Mouse (Mus musculus): ENCODE measurements at regions not wholly inside any gene's neighbourhood (a gene's known extent, or its start where the extent isn't known, plus 50 kb on each side); places are given as distances from the start of the nearest gene placed in this dataset.

DNA sequence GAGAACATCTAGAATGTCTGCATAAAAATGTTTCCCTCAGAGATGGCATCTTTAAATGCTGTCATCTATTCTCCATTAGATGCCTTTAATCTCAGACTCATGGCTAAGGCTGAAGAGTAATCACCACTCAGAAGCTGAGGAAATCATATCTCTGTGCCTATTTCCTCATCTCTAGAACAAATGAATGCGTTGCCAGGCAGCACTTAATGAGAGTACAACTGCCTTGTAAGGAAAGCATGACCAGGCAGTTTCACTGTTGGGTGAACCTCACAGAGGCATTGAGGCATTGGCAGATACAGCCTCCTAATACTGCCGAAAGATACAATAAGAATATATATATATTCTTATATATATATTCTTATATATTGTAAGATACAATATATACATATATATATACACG lies 137.3 kb downstream of the Samd5 start:
- no peak for ATAC-seq (ENCODE audit: insufficient read depth, low FRiP score, low TSS enrichment)

GRCm38 (mm10) chr10:9534552-9534951 lies 140.5 kb downstream of the Samd5 start:
- 85% methylated on average over 8 of the region's 8 CpGs for WGBS
- no peak overlapping the region for H3K4me3 ChIP-seq (ENCODE audit: low read depth, low read length)
- H3K27me3 ChIP-seq (ENCODE audit: control insufficient read depth, insufficient read depth, low read length), result no peaks in the 10 kb centered on the region
- H3K27ac ChIP-seq (ENCODE audit: low read depth, low read length), result no peak overlapping the region
- ATAC-seq (ENCODE audit: insufficient read depth, low FRiP score, low TSS enrichment) (no peak), DNase-seq (ENCODE audit: low spot score) (no peak)
- no peaks in the 10 kb centered on the region for H3K9me3 ChIP-seq (ENCODE audit: control insufficient read depth, low read length)
- H3K9ac ChIP-seq (ENCODE audit: low read length), result no peak overlapping the region
- no peak overlapping the region for H3K4me2 ChIP-seq (ENCODE audit: low read depth)
- H3K4me1 ChIP-seq (ENCODE audit: control insufficient read depth, insufficient read depth, low read length), result no peaks in the 10 kb centered on the region
- H3K36me3 ChIP-seq (ENCODE audit: control insufficient read depth, insufficient read depth, low read length), result no peaks in the 10 kb centered on the region

More for the DNA sequence above, 137.3 kb downstream of the Samd5 start:
- H3K27me3 ChIP-seq (ENCODE audit: control insufficient read depth, insufficient read depth, low read length), result no peaks in the 10 kb centered on the region
- 89% methylated on average over 3 of the region's 3 CpGs for WGBS
- no peaks in the 10 kb centered on the region for H3K36me3 ChIP-seq (ENCODE audit: control insufficient read depth, insufficient read depth, low read length)
- no peak overlapping the region for H3K27ac ChIP-seq (ENCODE audit: low read depth, low read length)
- H3K4me1 ChIP-seq (ENCODE audit: control insufficient read depth, insufficient read depth, low read length), result no peaks in the 10 kb centered on the region
- no peak overlapping the region for H3K4me3 ChIP-seq (ENCODE audit: low read depth, low read length)
- no peak for DNase-seq (ENCODE audit: low spot score)
- H3K9ac ChIP-seq (ENCODE audit: low read length), result no peak overlapping the region
- H3K9me3 ChIP-seq (ENCODE audit: control insufficient read depth, low read length), result no peaks in the 10 kb centered on the region
- H3K4me2 ChIP-seq (ENCODE audit: low read depth), result no peak overlapping the region

DNA sequence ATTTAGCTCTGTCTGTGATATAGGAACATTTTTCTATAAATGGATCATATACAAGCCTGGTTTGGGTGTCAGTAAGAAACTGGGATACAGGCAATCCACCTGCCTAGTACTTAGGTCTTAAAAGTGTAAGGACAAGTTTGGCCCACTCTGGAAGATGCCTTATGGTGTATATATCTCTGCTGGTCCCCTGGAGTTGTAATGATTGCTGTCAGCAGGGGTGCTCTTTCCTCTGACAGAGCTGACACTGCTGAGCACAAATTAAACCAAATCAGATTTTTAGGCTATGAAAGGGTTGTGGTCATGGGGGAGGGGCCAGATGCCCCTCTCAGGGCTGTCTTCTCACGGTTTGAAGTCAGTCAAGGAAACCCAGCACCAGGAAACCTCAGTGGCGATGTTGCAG lies 141.7 kb downstream of the Samd5 start:
- no peaks in the 10 kb centered on the region for H3K36me3 ChIP-seq (ENCODE audit: control insufficient read depth, insufficient read depth, low read length)
- whole genome bisulfite sequencing, result 29% methylated on average over 2 of the region's 2 CpGs
- H3K9ac ChIP-seq (ENCODE audit: low read length), result no peak overlapping the region
- no peaks in the 10 kb centered on the region for H3K9me3 ChIP-seq (ENCODE audit: control insufficient read depth, low read length)
- no peak overlapping the region for H3K27ac ChIP-seq (ENCODE audit: low read depth, low read length)
- H3K4me2 ChIP-seq (ENCODE audit: low read depth), result no peak overlapping the region
- H3K27me3 ChIP-seq (ENCODE audit: control insufficient read depth, insufficient read depth, low read length), result no peaks in the 10 kb centered on the region
- no peak for DNase-seq (ENCODE audit: low spot score)
- no peak overlapping the region for H3K4me3 ChIP-seq (ENCODE audit: low read depth, low read length)
- ATAC-seq (ENCODE audit: insufficient read depth, low FRiP score, low TSS enrichment), result no peak
- no peaks in the 10 kb centered on the region for H3K4me1 ChIP-seq (ENCODE audit: control insufficient read depth, insufficient read depth, low read length)

- no peaks in the 10 kb centered on the region for H3K27me3 ChIP-seq (ENCODE audit: control insufficient read depth, insufficient read depth, low read length)
- DNase-seq (ENCODE audit: low spot score), result no peak
- H3K4me1 ChIP-seq (ENCODE audit: control insufficient read depth, insufficient read depth, low read length), result no peaks in the 10 kb centered on the region
- no peak for ATAC-seq (ENCODE audit: insufficient read depth, low FRiP score, low TSS enrichment)
- no peak overlapping the region for H3K4me2 ChIP-seq (ENCODE audit: low read depth)
- WGBS, result 80% methylated on average over 5 of the region's 5 CpGs
- H3K9me3 ChIP-seq (ENCODE audit: control insufficient read depth, low read length), result no peaks in the 10 kb centered on the region
- H3K4me3 ChIP-seq (ENCODE audit: low read depth, low read length), result no peak overlapping the region
- no peak overlapping the region for H3K27ac ChIP-seq (ENCODE audit: low read depth, low read length)
- no peaks in the 10 kb centered on the region for H3K36me3 ChIP-seq (ENCODE audit: control insufficient read depth, insufficient read depth, low read length)
- no peak overlapping the region for H3K9ac ChIP-seq (ENCODE audit: low read length)
Observed at GRCm38 (mm10) chr10:9531931-9532330, 143.1 kb downstream of the Samd5 start.

- no peaks in the 10 kb centered on the region for H3K27me3 ChIP-seq (ENCODE audit: control insufficient read depth, insufficient read depth, low read length)
- WGBS, result 57% methylated on average over 7 of the region's 7 CpGs
- no peak overlapping the region for H3K4me3 ChIP-seq (ENCODE audit: low read depth, low read length)
- no peaks in the 10 kb centered on the region for H3K36me3 ChIP-seq (ENCODE audit: control insufficient read depth, insufficient read depth, low read length)
- DNase-seq (ENCODE audit: low spot score) (no peak), ATAC-seq (ENCODE audit: insufficient read depth, low FRiP score, low TSS enrichment) (no peak)
- no peak overlapping the region for H3K9ac ChIP-seq (ENCODE audit: low read length)
- no peak overlapping the region for H3K4me2 ChIP-seq (ENCODE audit: low read depth)
- no peaks in the 10 kb centered on the region for H3K4me1 ChIP-seq (ENCODE audit: control insufficient read depth, insufficient read depth, low read length)
- no peak overlapping the region for H3K27ac ChIP-seq (ENCODE audit: low read depth, low read length)
- H3K9me3 ChIP-seq (ENCODE audit: control insufficient read depth, low read length), result no peaks in the 10 kb centered on the region
Observed at GRCm38 (mm10) chr10:9529408-9529807, 145.6 kb downstream of the Samd5 start.

DNA sequence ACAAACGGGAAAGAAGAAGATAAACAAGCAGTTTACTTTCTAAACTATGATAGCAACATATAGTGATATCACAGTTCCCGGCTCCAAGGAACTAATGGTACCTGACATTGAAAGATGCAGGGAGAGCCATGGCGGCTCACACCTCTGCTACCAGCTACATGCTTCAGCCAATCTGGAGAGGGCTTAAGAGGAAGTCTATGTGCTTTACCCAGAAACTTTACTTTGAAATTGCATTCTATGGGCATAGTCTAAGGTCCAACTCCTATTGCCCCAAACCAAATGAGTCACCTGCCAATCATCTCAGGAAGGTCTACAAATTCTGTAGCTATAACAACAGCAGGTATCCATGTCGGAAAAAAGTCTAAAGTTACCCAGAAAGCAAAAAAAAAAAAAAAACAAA lies 146.9 kb downstream of the Samd5 start:
- Histone ChIP-seq H3K4me3 (ENCODE audit: low read depth, low read length) (no peak overlapping the region), H3K36me3 (ENCODE audit: control insufficient read depth, insufficient read depth, low read length) (no peaks in the 10 kb centered on the region), H3K27me3 (ENCODE audit: control insufficient read depth, insufficient read depth, low read length) (no peaks in the 10 kb centered on the region), H3K27ac (ENCODE audit: low read depth, low read length) (no peak overlapping the region), H3K4me1 (ENCODE audit: control insufficient read depth, insufficient read depth, low read length) (no peaks in the 10 kb centered on the region), H3K4me2 (ENCODE audit: low read depth) (no peak overlapping the region), H3K9ac (ENCODE audit: low read length) (no peak overlapping the region), H3K9me3 (ENCODE audit: control insufficient read depth, low read length) (no peaks in the 10 kb centered on the region)
- ATAC-seq (ENCODE audit: insufficient read depth, low FRiP score, low TSS enrichment) (no peak), DNase-seq (ENCODE audit: low spot score) (no peak)
- WGBS, result 88% methylated on average over 4 of the region's 4 CpGs

GRCm38 (mm10) chr10:9509764-9510390 lies 165.1 kb downstream of the Samd5 start:
- Histone ChIP-seq H3K9me3 (ENCODE audit: control insufficient read depth, low read length) (no peaks in the 10 kb centered on the region), H3K27ac (ENCODE audit: low read depth, low read length) (no peak overlapping the region), H3K4me2 (ENCODE audit: low read depth) (no peak overlapping the region), H3K9ac (ENCODE audit: low read length) (no peak overlapping the region), H3K27me3 (ENCODE audit: control insufficient read depth, insufficient read depth, low read length) (no peaks in the 10 kb centered on the region), H3K36me3 (ENCODE audit: control insufficient read depth, insufficient read depth, low read length) (no peaks in the 10 kb centered on the region), H3K4me3 (ENCODE audit: low read depth, low read length) (no peak overlapping the region), H3K4me1 (ENCODE audit: control insufficient read depth, insufficient read depth, low read length) (no peaks in the 10 kb centered on the region)
- 60% methylated on average over 12 of the region's 12 CpGs for WGBS
- peak; percentile 16 for DNase-seq (ENCODE audit: low spot score)
- no peak for ATAC-seq (ENCODE audit: insufficient read depth, low FRiP score, low TSS enrichment)

DNA sequence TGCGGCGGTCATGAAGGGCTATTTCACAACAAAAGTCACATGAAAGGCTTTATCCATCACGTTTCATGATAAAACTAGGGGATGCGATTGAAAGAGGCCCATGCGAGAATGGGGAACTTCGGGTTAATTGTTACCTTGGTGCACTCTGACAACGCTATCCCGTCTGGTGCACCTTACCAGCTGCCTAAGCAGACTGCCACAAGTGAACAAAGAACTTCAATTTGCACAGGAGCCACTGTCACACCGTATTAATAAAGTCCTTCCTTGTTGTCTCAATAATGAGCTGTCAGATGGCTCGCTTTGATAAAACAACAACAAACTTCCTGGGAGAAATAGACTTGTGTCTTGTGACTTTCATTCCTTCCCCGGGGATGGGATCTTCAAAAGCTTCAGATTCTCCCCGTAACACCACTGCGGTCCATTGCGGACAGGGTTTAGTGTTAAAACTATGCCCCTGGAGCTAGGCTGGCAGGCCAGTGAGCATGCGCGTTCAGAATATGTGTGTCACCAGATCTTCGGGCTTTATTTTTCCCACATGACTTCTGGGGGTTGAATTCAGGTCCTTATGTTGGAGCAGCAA lies 165.8 kb downstream of the Samd5 start:
- no peak for ATAC-seq (ENCODE audit: insufficient read depth, low FRiP score, low TSS enrichment)
- Histone ChIP-seq H3K4me3 (ENCODE audit: low read depth, low read length) (no peak overlapping the region), H3K4me2 (ENCODE audit: low read depth) (no peak overlapping the region)

More for the DNA sequence above, 165.8 kb downstream of the Samd5 start:
- H3K27ac ChIP-seq (ENCODE audit: low read depth, low read length), result no peak overlapping the region
- H3K4me1 ChIP-seq (ENCODE audit: control insufficient read depth, insufficient read depth, low read length), result no peaks in the 10 kb centered on the region
- H3K36me3 ChIP-seq (ENCODE audit: control insufficient read depth, insufficient read depth, low read length), result no peaks in the 10 kb centered on the region
- 83% methylated on average over 17 of the region's 17 CpGs for WGBS
- DNase-seq (ENCODE audit: low spot score), result no peak
- no peaks in the 10 kb centered on the region for H3K9me3 ChIP-seq (ENCODE audit: control insufficient read depth, low read length)
- no peaks in the 10 kb centered on the region for H3K27me3 ChIP-seq (ENCODE audit: control insufficient read depth, insufficient read depth, low read length)
- H3K9ac ChIP-seq (ENCODE audit: low read length), result no peak overlapping the region

Measured in neural tube, embryonic 11.5 days (tissue).